Mouse (Mus musculus) NIH3T3 (cell line): ENCODE measurements around the gene Slc22a29.
"Not testable (repeated sequence)": the region's sequence is repeated elsewhere in the genome, so short reads cannot be mapped to it uniquely, and the experiment has no call there.

Experiments
- DNase-seq: peaks from one replicate; pipeline ENCODE4 v3.0.0-alpha.2; 2012; ENCODE audit warnings: low read depth

Slc22a29 gene

DNA sequence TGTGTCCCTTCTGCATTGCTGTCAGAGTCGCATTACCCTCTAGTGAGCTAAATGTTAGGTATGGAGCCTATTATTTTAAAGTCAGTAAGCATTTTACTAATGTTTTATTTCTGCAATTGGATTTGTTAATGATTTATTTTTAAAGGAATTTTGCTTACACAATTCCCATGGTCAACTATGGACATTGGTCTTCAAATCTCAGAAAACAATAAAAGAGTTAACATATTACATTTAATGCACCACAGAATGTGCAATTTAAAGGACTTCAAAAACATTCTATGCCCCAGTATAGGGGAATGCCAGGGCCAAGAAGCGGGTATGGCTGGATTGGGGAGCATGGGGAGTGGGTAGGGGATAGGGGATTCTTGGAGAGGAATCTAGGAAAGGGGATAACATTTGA, at the start of gene Slc22a29:
Gene Slc22a29, minus strand, starts transcription at position 101 of the 400 bp plus-strand sequence.
- DNase-seq, result no peak

GRCm38 (mm10) chr19:8265324-8265723, 46.6 kb upstream of the Slc22a29 start:
- DNase-seq, result no peak

GRCm38 (mm10) chr19:8252705-8253037, 34.0 kb upstream of the Slc22a29 start:
- no peak for DNase-seq

- peak; percentile 47 for DNase-seq
Observed at GRCm38 (mm10) chr19:8251896-8252704, 33.4 kb upstream of the Slc22a29 start.

DNA sequence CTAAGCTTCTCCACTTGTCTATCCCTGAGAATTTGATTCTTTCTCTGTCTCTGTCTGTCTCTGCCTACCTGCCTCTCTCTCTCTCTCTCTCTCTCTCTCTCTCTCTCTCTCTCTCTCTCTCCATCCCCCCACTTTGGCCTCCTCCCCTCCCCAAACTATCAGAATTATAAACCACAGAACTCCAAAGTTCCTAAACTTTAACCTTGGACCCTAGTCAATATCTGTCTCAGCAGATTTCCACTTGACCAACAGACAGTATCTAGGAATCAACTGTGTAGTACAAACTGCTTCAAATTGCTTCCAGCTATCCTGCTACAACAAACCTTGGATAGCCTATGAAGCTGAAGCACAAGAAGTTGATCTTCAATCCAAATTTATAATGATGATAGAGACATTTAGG, 10.2 kb upstream of the Slc22a29 start:
- no peak for DNase-seq

DNA sequence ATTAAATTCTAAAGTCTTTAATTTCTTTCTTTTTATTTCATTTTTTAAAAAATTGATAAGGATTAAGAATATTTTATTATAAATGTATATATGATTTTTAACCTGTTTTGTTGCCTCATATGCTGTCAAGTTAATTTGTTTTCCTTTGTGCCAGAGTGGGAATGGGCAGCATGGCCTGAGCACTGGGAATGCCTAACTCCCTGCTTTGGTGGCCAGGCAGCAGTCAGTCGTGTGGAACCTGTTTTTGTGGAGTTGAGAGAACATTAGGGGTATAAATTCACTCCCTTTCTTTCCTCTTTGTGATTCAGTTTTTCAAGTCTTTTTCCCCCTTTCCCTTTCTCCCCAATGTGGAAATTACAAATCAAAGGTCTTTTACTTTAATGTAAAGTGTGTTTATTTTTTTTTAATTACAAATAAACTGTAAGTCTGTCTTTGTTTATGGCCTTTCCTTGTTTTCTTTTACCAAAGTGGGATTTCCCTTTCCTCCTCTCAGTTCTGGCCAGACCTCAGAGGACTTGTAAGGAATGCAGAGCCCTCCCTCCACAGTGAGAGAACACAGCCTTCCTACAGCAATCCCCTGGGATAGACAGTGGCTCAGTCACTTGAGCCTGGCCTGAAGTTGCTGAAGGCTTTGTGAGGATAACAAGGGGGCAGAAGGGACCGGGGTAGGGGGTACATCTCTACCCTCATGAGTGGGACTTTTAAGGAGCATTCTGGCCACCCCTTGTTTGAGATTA, 69.7 kb downstream of the Slc22a29 start:
- DNase-seq, result no peak

DNA sequence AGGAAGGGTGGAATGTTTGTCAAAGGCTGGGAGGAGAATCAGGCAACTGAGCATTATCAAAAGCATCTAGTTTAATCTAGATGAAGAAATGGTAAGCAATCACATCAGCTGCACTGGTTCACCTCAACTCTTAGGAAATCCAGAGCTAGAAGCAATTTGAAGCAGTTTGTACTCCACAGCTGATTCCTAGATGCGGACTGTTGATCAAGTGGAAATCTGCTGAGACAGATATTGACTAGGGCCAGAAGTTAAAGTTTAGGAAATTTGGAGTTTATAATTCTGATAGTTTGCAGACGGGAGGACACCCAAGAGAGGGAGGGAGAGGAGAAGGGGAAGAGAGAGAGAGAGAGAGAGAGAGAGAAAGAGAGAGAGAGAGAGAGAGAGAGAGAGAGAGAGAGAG, 76.0 kb downstream of the Slc22a29 start:
- not testable (repeated sequence) for DNase-seq

DNA sequence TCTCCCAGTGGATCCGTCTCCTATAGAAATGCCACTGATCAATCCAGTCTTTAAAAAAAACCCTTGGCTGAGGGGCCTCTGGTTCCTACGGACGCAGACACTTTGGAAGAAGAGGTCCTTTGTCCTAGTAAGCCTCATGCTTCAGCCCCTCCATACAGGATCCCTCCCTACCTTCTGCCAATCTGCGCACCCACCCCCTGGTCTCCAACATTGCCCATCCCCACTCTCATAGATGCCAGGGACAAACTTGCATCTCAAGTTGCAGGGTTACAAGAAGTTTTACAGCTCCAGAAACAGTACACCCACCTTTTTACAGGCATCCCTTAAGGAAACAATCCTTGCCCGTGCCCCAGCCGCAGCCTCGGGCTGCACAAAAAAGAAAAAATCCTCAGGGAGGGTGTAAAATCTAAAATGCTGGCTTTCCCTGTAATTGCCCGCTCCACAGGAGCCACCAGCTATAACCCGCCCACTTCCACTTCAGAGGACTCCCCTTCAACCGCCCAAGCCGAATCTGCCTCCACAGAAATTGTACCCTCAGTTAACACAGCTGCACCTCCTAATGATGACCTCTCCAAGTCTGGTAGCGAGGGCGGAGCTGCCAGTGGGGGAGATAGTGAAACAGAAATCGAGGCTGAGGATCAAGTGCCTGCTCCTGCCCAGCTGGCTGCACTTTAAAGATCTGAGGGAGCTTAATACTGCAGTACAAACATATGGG, 84.4 kb downstream of the Slc22a29 start:
- not testable (repeated sequence) for DNase-seq

- DNase-seq, result not testable (repeated sequence)
Observed at GRCm38 (mm10) chr19:8131881-8132280, 86.8 kb downstream of the Slc22a29 start, which contains the start of gene Slc22a28. Gene Slc22a28, minus strand, starts transcription at chr19:8131982.
